Mouse (Mus musculus) MN1 (cell line): Measurements from ENCODE around the gene Vps26c.
"Not testable (repeated sequence)": the region's sequence is repeated elsewhere in the genome, so short reads cannot be mapped to it uniquely, and the experiment has no call there.

ENCODE experiments used
- DNase-seq: peaks from one replicate; pipeline ENCODE4 v3.0.0-alpha.2; 2016; ENCODE audit warnings: low spot score

Vps26c gene

GRCm38 (mm10) chr16:94545781-94546562 lies 19.3 kb upstream of the Vps26c start:
- DNase-seq, result no peak

- no peak for DNase-seq
These were observed 18.0 kb upstream of the Vps26c start for GRCm38 (mm10) chr16:94544540-94545105.

- no peak for DNase-seq
These were observed 16.3 kb upstream of the Vps26c start for GRCm38 (mm10) chr16:94542898-94543297.

GRCm38 (mm10) chr16:94540140-94540539 lies 13.5 kb upstream of the Vps26c start:
- DNase-seq, result no peak

GRCm38 (mm10) chr16:94537159-94537527 lies 10.5 kb upstream of the Vps26c start:
- DNase-seq, result no peak

- DNase-seq, result no peak
These were observed 10.0 kb upstream of the Vps26c start for GRCm38 (mm10) chr16:94536417-94537158.

- no peak for DNase-seq
These were observed 9.1 kb upstream of the Vps26c start for GRCm38 (mm10) chr16:94535716-94536115.

- DNase-seq, result no peak
These were observed 7.0 kb upstream of the Vps26c start for GRCm38 (mm10) chr16:94533679-94534078.

GRCm38 (mm10) chr16:94531268-94531667 lies 4.6 kb upstream of the Vps26c start:
- no peak for DNase-seq

GRCm38 (mm10) chr16:94527546-94527945 lies 916 bp upstream of the Vps26c start:
- DNase-seq, result no peak

GRCm38 (mm10) chr16:94527152-94527534 lies 513 bp upstream of the Vps26c start:
- no peak for DNase-seq

- no peak for DNase-seq
These were observed 681 bp downstream of the Vps26c start for GRCm38 (mm10) chr16:94525955-94526343.

GRCm38 (mm10) chr16:94524691-94525090 lies 1.9 kb downstream of the Vps26c start:
- no peak for DNase-seq

GRCm38 (mm10) chr16:94523594-94524377 lies 2.8 kb downstream of the Vps26c start:
- no peak for DNase-seq

- DNase-seq, result no peak
These were observed 7.6 kb downstream of the Vps26c start for GRCm38 (mm10) chr16:94519028-94519427.

- no peak for DNase-seq
These were observed 9.0 kb downstream of the Vps26c start for GRCm38 (mm10) chr16:94517606-94518005.

GRCm38 (mm10) chr16:94509983-94510382 lies 16.6 kb downstream of the Vps26c start:
- no peak for DNase-seq

GRCm38 (mm10) chr16:94508769-94509168 lies 17.9 kb downstream of the Vps26c start:
- DNase-seq, result no peak

- no peak for DNase-seq
These were observed 19.6 kb downstream of the Vps26c start for GRCm38 (mm10) chr16:94507071-94507470.

- no peak for DNase-seq
These were observed 22.4 kb downstream of the Vps26c start for GRCm38 (mm10) chr16:94504192-94504591.

- no peak for DNase-seq
These were observed 28.7 kb downstream of the Vps26c start for GRCm38 (mm10) chr16:94497911-94498310.

- DNase-seq, result not testable (repeated sequence)
These were observed 29.5 kb downstream of the Vps26c start for GRCm38 (mm10) chr16:94497176-94497575.
